Mouse (Mus musculus) hindbrain, embryonic 14.5 days (tissue): Measurements from ENCODE around the gene Litaf. TPM values are rescaled to one million over a fixed set of nuclear protein-coding genes. Genes with fewer than 3 reads are reported as not detected.

Source experiments
- ATAC-seq: fragments of 200-750 bp; cut with Nextera tagmentation; 2 replicates; pipeline ENCODE4 v1.8.0; 2017; ENCODE audit warnings: moderate number of reproducible peaks, mild to moderate bottlenecking, moderate TSS enrichment, moderate library complexity; ENCODE audit not compliant: low FRiP score
- DNase-seq: peaks from one replicate; pipeline ENCODE4 v3.0.0-alpha.2; 2015; ENCODE audit warnings: low spot score
- H3K27ac ChIP-seq: fragments of 300-500 bp; sonication (generic); 2 replicates; pipeline ENCODE4 v1.5.1; 2014; ENCODE audit warnings: mild to moderate bottlenecking, moderate library complexity
- H3K27me3 ChIP-seq: fragments of 300-500 bp; sonication (generic); 2 replicates; pipeline ENCODE4 v1.6.1; 2014; ENCODE audit warnings: mild to moderate bottlenecking, low read length, mixed read lengths; ENCODE audit not compliant: control insufficient read depth, insufficient read depth
- H3K36me3 ChIP-seq: fragments of 300-500 bp; sonication (generic); replicated peaks from 2 replicates; pipeline ENCODE4 v1.6.1; 2014; ENCODE audit not compliant: control insufficient read depth, insufficient read depth
- H3K4me1 ChIP-seq: fragments of 300-500 bp; sonication (generic); replicated peaks from 2 replicates; pipeline ENCODE4 v1.6.1; 2014; ENCODE audit warnings: antibody characterized with exemption, low read length, mixed read lengths; ENCODE audit not compliant: control insufficient read depth, insufficient read depth
- H3K4me2 ChIP-seq: fragments of 300-500 bp; sonication (generic); replicated peaks from 2 replicates; pipeline ENCODE4 v1.6.1; 2014; ENCODE audit warnings: mild to moderate bottlenecking, moderate library complexity
- H3K4me3 ChIP-seq: fragments of 300-500 bp; sonication (generic); replicated peaks from 2 replicates; pipeline ENCODE4 v1.5.1; 2014; ENCODE audit warnings: mild to moderate bottlenecking, low read length
- H3K9ac ChIP-seq: fragments of 300-500 bp; sonication (generic); 2 replicates; pipeline ENCODE4 v1.6.1; 2014
- H3K9me3 ChIP-seq: fragments of 300-500 bp; sonication (generic); 2 replicates; pipeline ENCODE4 v1.6.1; 2016; ENCODE audit warnings: low read length; ENCODE audit not compliant: control insufficient read depth
- WGBS: fragments of 180-500 bp; shearing (Covaris S2); extraction: QIAGEN DNeasy Blood & Tissue Kit; methylation state at CpG from one replicate; pipeline ENCODE4 v1.1.7; 2014; 5-methylcytosine and 5-hydroxymethylcytosine counted together
- polyA plus RNA-seq: library from polyadenylated mRNA; unstranded; fragments of >200 nt; fragmentation: Nextera tagmentation; extraction: Ambion mirVana; gene quantifications from 2 replicates; pipeline ENCODE4 v1.2.1, GENCODE M21; 2014

Gene Litaf
- polyA plus RNA-seq, 1 experiment from 2014 or later, result 27.2 TPM

- Histone ChIP-seq H3K27me3 (no peaks in the 10 kb centered on the region), H3K9me3 (no peaks in the 10 kb centered on the region), H3K27ac (peak overlapping the region; percentile 38; the same call in 1 of the 2 replicates), H3K9ac (no peak overlapping the region), H3K4me1 (no peaks in the 10 kb centered on the region), H3K4me3 (no peak overlapping the region), H3K4me2 (no peak overlapping the region), H3K36me3 (peaks cover 89% of the 10 kb centered on the region)
- ATAC-seq (peak; percentile 85), DNase-seq (peak; percentile 60)
- 49% methylated on average over 5 of the region's 5 CpGs for WGBS
Measured at GRCm38 (mm10) chr16:11086856-11087588, 21.1 kb upstream of the Litaf start.

GRCm38 (mm10) chr16:11086299-11086698, 20.3 kb upstream of the Litaf start:
- Histone ChIP-seq H3K4me1 (no peaks in the 10 kb centered on the region), H3K27me3 (no peaks in the 10 kb centered on the region), H3K9ac (no peak overlapping the region), H3K4me2 (no peak overlapping the region), H3K27ac (no peak overlapping the region), H3K9me3 (no peaks in the 10 kb centered on the region), H3K36me3 (peaks cover 85% of the 10 kb centered on the region), H3K4me3 (no peak overlapping the region)
- DNase-seq (no peak), ATAC-seq (no peak)
- 93% methylated on average over 3 of the region's 3 CpGs for WGBS

- Histone ChIP-seq H3K36me3 (peaks cover 85% of the 10 kb centered on the region), H3K27ac (no peak overlapping the region), H3K9ac (no peak overlapping the region), H3K27me3 (no peaks in the 10 kb centered on the region), H3K4me3 (no peak overlapping the region), H3K4me2 (no peak overlapping the region), H3K4me1 (no peaks in the 10 kb centered on the region), H3K9me3 (no peaks in the 10 kb centered on the region)
- 95% methylated on average over 8 of the region's 8 CpGs for WGBS
- no peak for DNase-seq
- ATAC-seq, result no peak
Measured at GRCm38 (mm10) chr16:11084181-11084580, 18.2 kb upstream of the Litaf start.

GRCm38 (mm10) chr16:11078216-11078869, 12.4 kb upstream of the Litaf start:
- Histone ChIP-seq H3K4me1 (no peaks in the 10 kb centered on the region), H3K36me3 (peaks cover 89% of the 10 kb centered on the region), H3K4me2 (no peak overlapping the region), H3K27me3 (no peaks in the 10 kb centered on the region), H3K9me3 (no peaks in the 10 kb centered on the region), H3K27ac (no peak overlapping the region), H3K9ac (no peak overlapping the region), H3K4me3 (no peak overlapping the region)
- no peak for ATAC-seq
- WGBS, result 81% methylated on average over 3 of the region's 3 CpGs
- DNase-seq, result no peak

- DNase-seq (no peak), ATAC-seq (no peak)
- no peak overlapping the region for H3K27ac ChIP-seq
- H3K4me3 ChIP-seq, result no peak overlapping the region
- peaks cover 89% of the 10 kb centered on the region for H3K36me3 ChIP-seq
- H3K9me3 ChIP-seq, result no peaks in the 10 kb centered on the region
- no peaks in the 10 kb centered on the region for H3K27me3 ChIP-seq
- WGBS, result 89% methylated on average over 9 of the region's 9 CpGs
- no peak overlapping the region for H3K4me2 ChIP-seq
- H3K9ac ChIP-seq, result no peak overlapping the region
- peaks cover 6% of the 10 kb centered on the region; the same call in 1 of the 2 replicates for H3K4me1 ChIP-seq
Measured at GRCm38 (mm10) chr16:11077601-11078201, 11.7 kb upstream of the Litaf start.

- Histone ChIP-seq H3K4me3 (no peak overlapping the region), H3K27ac (no peak overlapping the region; the same call in 1 of the 2 replicates), H3K4me1 (peaks cover 35% of the 10 kb centered on the region), H3K36me3 (peaks cover 68% of the 10 kb centered on the region), H3K27me3 (no peaks in the 10 kb centered on the region), H3K9me3 (no peaks in the 10 kb centered on the region), H3K9ac (no peak overlapping the region), H3K4me2 (no peak overlapping the region)
- no peak for DNase-seq
- ATAC-seq, result no peak
- WGBS, result 70% methylated on average over 6 of the region's 6 CpGs
Measured at GRCm38 (mm10) chr16:11073060-11073459, 7.1 kb upstream of the Litaf start.

GRCm38 (mm10) chr16:11072454-11072853, 6.5 kb upstream of the Litaf start:
- peaks cover 41% of the 10 kb centered on the region for H3K4me1 ChIP-seq
- H3K27ac ChIP-seq, result no peak overlapping the region; the same call in 1 of the 2 replicates
- H3K9me3 ChIP-seq, result no peaks in the 10 kb centered on the region
- H3K27me3 ChIP-seq, result no peaks in the 10 kb centered on the region
- WGBS, result 81% methylated on average over 8 of the region's 8 CpGs
- H3K9ac ChIP-seq, result no peak overlapping the region
- peaks cover 64% of the 10 kb centered on the region for H3K36me3 ChIP-seq
- no peak overlapping the region for H3K4me3 ChIP-seq
- DNase-seq (no peak), ATAC-seq (no peak)
- H3K4me2 ChIP-seq, result no peak overlapping the region

GRCm38 (mm10) chr16:11071887-11072286, 5.9 kb upstream of the Litaf start:
- no peak overlapping the region for H3K27ac ChIP-seq
- WGBS, result 88% methylated on average over 4 of the region's 4 CpGs
- H3K9me3 ChIP-seq, result no peaks in the 10 kb centered on the region
- peaks cover 59% of the 10 kb centered on the region for H3K36me3 ChIP-seq
- H3K4me1 ChIP-seq, result peaks cover 46% of the 10 kb centered on the region
- H3K4me2 ChIP-seq, result no peak overlapping the region
- H3K27me3 ChIP-seq, result no peaks in the 10 kb centered on the region
- ATAC-seq (no peak), DNase-seq (no peak)
- no peak overlapping the region for H3K9ac ChIP-seq
- no peak overlapping the region for H3K4me3 ChIP-seq

- 78% methylated on average over 5 of the region's 5 CpGs for WGBS
- Histone ChIP-seq H3K27ac (no peak overlapping the region), H3K4me3 (no peak overlapping the region), H3K27me3 (no peaks in the 10 kb centered on the region), H3K36me3 (peaks cover 53% of the 10 kb centered on the region), H3K4me1 (peaks cover 46% of the 10 kb centered on the region), H3K9ac (no peak overlapping the region), H3K9me3 (no peaks in the 10 kb centered on the region), H3K4me2 (no peak overlapping the region)
- ATAC-seq (no peak), DNase-seq (no peak)
Measured at GRCm38 (mm10) chr16:11071176-11071575, 5.2 kb upstream of the Litaf start.
